Mouse (Mus musculus) monocyte, adult 5-6 weeks (primary cell): ENCODE results near the gene Esp8. TPM values are rescaled to one million over a fixed set of nuclear protein-coding genes. Genes with fewer than 3 reads are reported as not detected.
"Not testable (repeated sequence)": the region's sequence is repeated elsewhere in the genome, so short reads cannot be mapped to it uniquely, and the experiment has no call there.

Source experiments
- ATAC-seq: fragments of 153-309, 156-312 bp; replicated peaks from 2 replicates; pipeline ENCODE4 v1.8.0; 2017; ENCODE audit warnings: mild to moderate bottlenecking; ENCODE audit not compliant: low TSS enrichment, insufficient number of reproducible peaks, severe bottlenecking, poor library complexity, low FRiP score
- total RNA-seq: library from RNA; stranded (forward); fragments of 200-1000, 200-491, 200-594 nt; gene quantifications from 3 replicates; pipeline ENCODE4 v1.2.3, GENCODE M21; 2017

Gene Esp8
- not detected in 3 replicates for total RNA-seq

DNA sequence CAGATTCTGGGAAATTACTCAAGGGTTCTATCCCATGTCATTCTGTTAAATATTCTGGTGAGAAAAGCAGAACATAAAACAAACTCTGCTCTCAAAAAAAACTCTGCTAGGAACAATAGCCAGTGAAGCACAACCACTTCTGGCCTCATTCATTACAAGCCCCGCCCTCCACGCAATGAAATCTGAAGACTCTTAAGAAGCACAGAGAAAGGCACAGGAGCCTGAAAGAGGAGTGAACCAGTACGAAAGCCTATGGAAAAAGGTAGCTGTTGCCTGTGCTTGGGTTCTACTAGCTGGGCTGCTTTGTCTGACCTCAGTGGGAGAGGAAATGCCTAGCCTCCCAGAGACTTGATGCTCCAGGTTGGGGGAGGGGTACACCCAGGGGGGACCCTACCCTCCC is at the start of gene Esp8:
Gene Esp8 (plus strand): TSS at position 205 of the 400 bp plus-strand sequence.
- ATAC-seq, result no peak

DNA sequence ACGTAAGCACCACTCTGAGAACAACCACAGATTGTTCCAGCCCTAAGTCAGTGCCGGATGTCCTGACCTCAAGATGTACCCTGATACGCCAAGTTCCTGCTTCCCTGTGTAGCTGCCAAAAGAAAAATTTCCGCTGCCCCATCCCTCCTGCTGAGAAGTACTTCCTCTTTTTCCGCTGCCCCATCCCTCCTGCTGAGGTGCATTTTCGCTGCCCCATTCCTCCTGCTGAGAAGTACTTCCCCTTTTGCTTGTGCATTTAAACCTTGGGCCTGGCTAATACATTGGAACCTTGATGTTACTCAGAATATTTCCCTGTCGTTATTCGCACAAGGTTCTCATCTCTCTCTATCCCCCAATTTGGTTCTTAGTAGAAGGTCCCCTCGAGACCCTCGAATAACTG is 36.3 kb upstream of the Esp8 start:
- ATAC-seq, result not testable (repeated sequence)

GRCm38 (mm10) chr17:40495468-40496185 is 24.2 kb upstream of the Esp8 start:
- not testable (repeated sequence) for ATAC-seq

GRCm38 (mm10) chr17:40529813-40530212 is 10.0 kb downstream of the Esp8 start:
- no peak for ATAC-seq

- ATAC-seq, result no peak
Measured at GRCm38 (mm10) chr17:40531147-40531546, 11.3 kb downstream of the Esp8 start.

- not testable (repeated sequence) for ATAC-seq
Measured at GRCm38 (mm10) chr17:40547005-40547404, 27.2 kb downstream of the Esp8 start.

DNA sequence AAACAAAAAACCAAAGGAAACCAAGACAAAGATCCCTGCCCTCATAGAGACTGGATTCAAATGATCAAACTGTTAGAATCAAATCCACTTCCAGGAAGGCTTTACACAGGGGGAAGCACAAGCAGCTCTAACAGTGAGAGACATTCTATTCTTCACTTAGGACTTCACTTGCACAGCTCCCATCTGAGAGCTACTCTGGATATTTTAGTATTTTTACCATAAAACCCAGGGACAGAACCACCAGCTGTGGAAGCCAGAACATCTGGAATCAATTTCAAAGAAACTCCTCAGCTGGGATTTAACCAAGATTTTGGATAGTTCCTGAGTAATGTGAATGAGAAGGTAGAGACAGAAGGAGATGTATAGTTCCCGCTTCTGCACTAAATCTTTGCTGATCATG is 33.6 kb downstream of the Esp8 start:
- no peak for ATAC-seq

DNA sequence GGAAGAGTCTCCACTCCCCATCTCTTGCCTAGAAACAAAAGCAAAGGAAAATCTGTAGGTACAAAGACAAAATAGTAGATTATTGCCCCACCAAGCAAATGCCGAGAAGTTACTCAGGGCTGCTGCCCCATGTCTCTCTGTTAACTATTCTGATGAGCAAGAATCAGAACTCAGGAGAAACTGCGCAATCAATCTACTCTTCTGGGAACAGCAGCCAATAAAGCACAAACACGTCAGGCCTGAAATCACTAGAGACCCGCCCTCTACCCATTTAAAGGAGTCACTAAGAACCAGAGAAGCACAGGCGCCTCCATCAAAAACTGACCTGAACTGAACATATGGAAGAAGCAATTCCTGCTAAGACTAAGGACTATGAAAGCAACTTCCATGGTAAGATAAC is 41.4 kb downstream of the Esp8 start, which contains the start of gene Esp6:
Gene Esp6 (plus strand): TSS at position 301 of the 400 bp plus-strand sequence.
- ATAC-seq, result no peak

Other genes starting within 250 kb of the Esp8 start
- 0.49 TPM in 1 of 3 replicates, not detected in the others for gene Crisp1, start 200.8 kb upstream of the Esp8 start, total RNA-seq
- gene Esp6, start 41.5 kb downstream of the Esp8 start, total RNA-seq, result not detected in 3 replicates
- gene Esp4, start 78.6 kb downstream of the Esp8 start, total RNA-seq, result not detected in 3 replicates
- not detected in 3 replicates for gene Esp3, start 112.1 kb downstream of the Esp8 start, total RNA-seq
- not detected in 3 replicates for gene Esp1, start 207.1 kb downstream of the Esp8 start, total RNA-seq